Mouse (Mus musculus) liver, postnatal 0 days (tissue): ENCODE measurements around the gene Dkkl1.

Source experiments
- CTCF ChIP-seq: sonication (generic); IDR thresholded peaks from 2 replicates; pipeline ENCODE4 v1.5.1; 2016; ENCODE audit warnings: antibody characterized with exemption, low read depth
- EP300 ChIP-seq: IDR thresholded peaks from 2 replicates; pipeline ENCODE4 v1.6.1; 2016; ENCODE audit warnings: antibody characterized with exemption, low read depth, mild to moderate bottlenecking

GRCm38 (mm10) chr7:45196176-45196535 is 15.8 kb downstream of the Dkkl1 start:
- no peak for TF ChIP-seq EP300
- no peak for TF ChIP-seq CTCF
